Mouse (Mus musculus): ENCODE results near the gene Arhgap33.

DNA sequence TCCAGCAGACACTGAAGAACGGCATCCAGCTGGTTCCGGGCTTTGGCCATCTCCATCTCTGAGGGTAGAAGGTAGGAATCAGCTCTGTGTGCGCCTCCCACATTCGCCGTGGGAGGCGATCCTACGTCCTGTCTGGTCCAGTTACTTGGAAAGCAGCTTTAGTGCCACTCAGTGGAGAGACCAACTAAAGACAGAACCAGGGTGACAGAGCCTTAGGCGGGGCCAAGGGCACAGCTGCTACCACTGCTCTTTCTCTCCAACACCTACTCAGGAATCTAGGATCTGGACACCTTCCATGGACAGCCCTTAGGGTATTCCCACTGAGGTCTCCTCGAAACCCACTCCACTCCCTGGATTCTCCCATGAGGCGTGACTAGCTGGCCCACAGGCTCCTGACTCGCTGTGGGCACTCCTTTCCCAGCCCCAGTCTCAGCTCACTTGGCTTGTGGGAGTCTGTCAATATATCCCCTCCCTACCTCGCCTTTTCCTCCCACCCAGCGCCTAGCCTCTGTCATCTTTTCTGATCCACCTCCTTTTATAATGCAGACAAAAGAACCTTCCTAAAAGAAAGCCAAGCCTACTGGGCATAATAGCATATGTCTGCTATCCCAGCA, 23.1 kb upstream of the Arhgap33 start:
- TF ChIP-seq EP300 (IDR thresholded peaks at IDR 0.05) (no peak), CTCF (IDR thresholded peaks at IDR 0.05) (no peak)
